Mouse (Mus musculus): ENCODE measurements at regions not wholly inside any gene's neighbourhood (a gene's known extent, or its start where the extent isn't known, plus 50 kb on each side); places are given as distances from the start of the nearest gene placed in this dataset.
A peak's percentile ranks its signal among the peaks of the same experiment; 100 is the strongest.

- no peak overlapping the region for H3K27ac ChIP-seq (ENCODE audit: insufficient read depth, low read length)
- TF ChIP-seq CTCF (IDR thresholded peaks at IDR 0.05; ENCODE audit: borderline replicate concordance, insufficient read depth, low read depth, low read length) (no peak), POLR2A (IDR thresholded peaks at IDR 0.05; ENCODE audit: borderline replicate concordance, insufficient read depth, low read length) (no peak)
- WGBS: 94% methylated on average over 3 of the region's 3 CpGs
- no peak for DNase-seq
- no peaks in the 10 kb centered on the region for H3K27me3 ChIP-seq (ENCODE audit: control insufficient read depth, insufficient read depth, low read length)
- peaks cover 23% of the 10 kb centered on the region; the same call in 1 of the 2 replicates for H3K4me1 ChIP-seq (ENCODE audit: control insufficient read depth, insufficient read depth, low read length)
- H3K4me3 ChIP-seq (replicated peaks; ENCODE audit: insufficient read depth, low read depth, low read length): no peak overlapping the region
These were observed 341.5 kb downstream of the Bcor start for GRCm38 (mm10) chrX:11818634-11819033.

- no peak for DNase-seq
- H3K4me1 ChIP-seq (ENCODE audit: control insufficient read depth, insufficient read depth, low read length): peaks cover 17% of the 10 kb centered on the region; the same call in 1 of the 2 replicates
- H3K27me3 ChIP-seq (ENCODE audit: control insufficient read depth, insufficient read depth, low read length): no peaks in the 10 kb centered on the region
- H3K27ac ChIP-seq (ENCODE audit: insufficient read depth, low read length): no peak overlapping the region
- no peak for TF ChIP-seq CTCF (IDR thresholded peaks at IDR 0.05; ENCODE audit: borderline replicate concordance, insufficient read depth, low read depth, low read length)
- no peak for TF ChIP-seq POLR2A (IDR thresholded peaks at IDR 0.05; ENCODE audit: borderline replicate concordance, insufficient read depth, low read length)
- 25% methylated on average over 2 of the region's 2 CpGs for WGBS
- H3K4me3 ChIP-seq (replicated peaks; ENCODE audit: insufficient read depth, low read depth, low read length): no peak overlapping the region
These were observed 339.0 kb downstream of the Bcor start for GRCm38 (mm10) chrX:11821165-11821564.

GRCm38 (mm10) chrX:11821880-11822768, 338.0 kb downstream of the Bcor start:
- no peak for TF ChIP-seq POLR2A (IDR thresholded peaks at IDR 0.05; ENCODE audit: borderline replicate concordance, insufficient read depth, low read length)
- TF ChIP-seq CTCF (IDR thresholded peaks at IDR 0.05; ENCODE audit: borderline replicate concordance, insufficient read depth, low read depth, low read length): no peak; the same call in 1 of the 2 replicates
- H3K4me1 ChIP-seq (ENCODE audit: control insufficient read depth, insufficient read depth, low read length): peaks cover 17% of the 10 kb centered on the region; the same call in 1 of the 2 replicates
- WGBS: 7% methylated on average over 16 of the region's 16 CpGs
- peak overlapping the region; percentile 4; the same call in 1 of the 2 replicates for H3K27ac ChIP-seq (ENCODE audit: insufficient read depth, low read length)
- no peak overlapping the region for H3K4me3 ChIP-seq (replicated peaks; ENCODE audit: insufficient read depth, low read depth, low read length)
- DNase-seq: peak; percentile 87 to 92
- no peaks in the 10 kb centered on the region for H3K27me3 ChIP-seq (ENCODE audit: control insufficient read depth, insufficient read depth, low read length)

GRCm38 (mm10) chrX:11825948-11826347, 334.2 kb downstream of the Bcor start:
- Histone ChIP-seq H3K4me1 (ENCODE audit: control insufficient read depth, insufficient read depth, low read length) (peaks cover 13% of the 10 kb centered on the region; the same call in 1 of the 2 replicates), H3K27me3 (ENCODE audit: control insufficient read depth, insufficient read depth, low read length) (no peaks in the 10 kb centered on the region), H3K27ac (ENCODE audit: insufficient read depth, low read length) (no peak overlapping the region), H3K4me3 (replicated peaks; ENCODE audit: insufficient read depth, low read depth, low read length) (no peak overlapping the region)
- TF ChIP-seq POLR2A (IDR thresholded peaks at IDR 0.05; ENCODE audit: borderline replicate concordance, insufficient read depth, low read length) (no peak), CTCF (IDR thresholded peaks at IDR 0.05; ENCODE audit: borderline replicate concordance, insufficient read depth, low read depth, low read length) (no peak)
- 88% methylated on average over 1 of the region's 1 CpGs for WGBS
- DNase-seq: no peak

GRCm38 (mm10) chrX:11826737-11827408, 333.3 kb downstream of the Bcor start:
- no peak for DNase-seq
- TF ChIP-seq CTCF (IDR thresholded peaks at IDR 0.05; ENCODE audit: borderline replicate concordance, insufficient read depth, low read depth, low read length) (no peak), POLR2A (IDR thresholded peaks at IDR 0.05; ENCODE audit: borderline replicate concordance, insufficient read depth, low read length) (no peak)
- WGBS: 63% methylated on average over 20 of the region's 20 CpGs
- Histone ChIP-seq H3K4me3 (replicated peaks; ENCODE audit: insufficient read depth, low read depth, low read length) (no peak overlapping the region), H3K27ac (ENCODE audit: insufficient read depth, low read length) (no peak overlapping the region), H3K27me3 (ENCODE audit: control insufficient read depth, insufficient read depth, low read length) (no peaks in the 10 kb centered on the region), H3K4me1 (ENCODE audit: control insufficient read depth, insufficient read depth, low read length) (peaks cover 9% of the 10 kb centered on the region; the same call in 1 of the 2 replicates)

GRCm38 (mm10) chrX:11829411-11830002, 330.6 kb downstream of the Bcor start:
- WGBS: 89% methylated on average over 12 of the region's 12 CpGs
- Histone ChIP-seq H3K27ac (ENCODE audit: insufficient read depth, low read length) (no peak overlapping the region), H3K4me3 (replicated peaks; ENCODE audit: insufficient read depth, low read depth, low read length) (no peak overlapping the region), H3K4me1 (ENCODE audit: control insufficient read depth, insufficient read depth, low read length) (no peaks in the 10 kb centered on the region), H3K27me3 (ENCODE audit: control insufficient read depth, insufficient read depth, low read length) (no peaks in the 10 kb centered on the region)
- DNase-seq: no peak
- no peak for TF ChIP-seq POLR2A (IDR thresholded peaks at IDR 0.05; ENCODE audit: borderline replicate concordance, insufficient read depth, low read length)

GRCm38 (mm10) chrX:11837566-11837965, 322.6 kb downstream of the Bcor start:
- no peak for DNase-seq

More at GRCm38 (mm10) chrX:11837566-11837965, 322.6 kb downstream of the Bcor start:
- 90% methylated on average over 5 of the region's 5 CpGs for WGBS
- H3K4me1 ChIP-seq (ENCODE audit: control insufficient read depth, insufficient read depth, low read length): peaks cover 14% of the 10 kb centered on the region
- no peaks in the 10 kb centered on the region for H3K27me3 ChIP-seq (ENCODE audit: control insufficient read depth, insufficient read depth, low read length)
- no peak overlapping the region for H3K4me3 ChIP-seq (replicated peaks; ENCODE audit: insufficient read depth, low read depth, low read length)
- no peak overlapping the region for H3K27ac ChIP-seq (ENCODE audit: insufficient read depth, low read length)
- no peak for TF ChIP-seq CTCF (IDR thresholded peaks at IDR 0.05; ENCODE audit: borderline replicate concordance, insufficient read depth, low read depth, low read length)
- TF ChIP-seq POLR2A (IDR thresholded peaks at IDR 0.05; ENCODE audit: borderline replicate concordance, insufficient read depth, low read length): no peak
